Mouse (Mus musculus) Muller cell, postnatal 12 days (primary cell): ENCODE measurements around the gene Slc1a7.

ENCODE experiments used
- DNase-seq: peaks from one replicate; pipeline ENCODE4 v3.0.0-alpha.2; 2015; ENCODE audit errors: inconsistent ontology term

Slc1a7 gene

GRCm38 (mm10) chr4:108051687-108052274 lies 83.6 kb downstream of the Slc1a7 start:
- DNase-seq = peak; percentile 94

- no peak for DNase-seq
These were observed 84.5 kb downstream of the Slc1a7 start for GRCm38 (mm10) chr4:108052673-108053072.

GRCm38 (mm10) chr4:108055873-108056272 lies 87.7 kb downstream of the Slc1a7 start:
- no peak for DNase-seq

- no peak for DNase-seq
These were observed 89.1 kb downstream of the Slc1a7 start for GRCm38 (mm10) chr4:108057247-108057646.

- peak; percentile 66 for DNase-seq
These were observed 90.0 kb downstream of the Slc1a7 start for GRCm38 (mm10) chr4:108058166-108058565.

- DNase-seq = no peak
These were observed 91.7 kb downstream of the Slc1a7 start for GRCm38 (mm10) chr4:108059601-108060379.

- DNase-seq = no peak
These were observed 92.6 kb downstream of the Slc1a7 start for GRCm38 (mm10) chr4:108060774-108061173.

- no peak for DNase-seq
These were observed 94.4 kb downstream of the Slc1a7 start for GRCm38 (mm10) chr4:108062524-108062923.
